Comparison of ENCODE assay signal across 20 mouse cellular contexts in genomic region chr1:171049263-171049662, GRCm38 (mm10). TPM values are rescaled to one million over a fixed set of nuclear protein-coding genes. Genes with fewer than 3 reads are reported as not detected.
DNase-seq lines count a peak whose midpoint lies in the region; ATAC-seq and TF ChIP-seq lines count a peak whose summit lies in the region.
"Had no signal": no experiment of that assay in that cellular context is flagged by ENCODE, and none has a peak within 500 bp of the region (broad histone marks: within the 10 kb centered on the region; RNA-seq: fewer than 3 reads in every experiment).

No protein-coding gene starts in this region.

- no peak overlapping the region for H3K27ac ChIP-seq in heart, embryonic 11.5 days (ENCODE audit: low read depth, low read length)
- no peak overlapping the region for H3K27ac ChIP-seq in midbrain, embryonic 13.5 days
- no peak overlapping the region for H3K27ac ChIP-seq in midbrain, postnatal 0 days (ENCODE audit: low read depth, low read length)
- H3K27ac ChIP-seq in hindbrain, embryonic 15.5 days (replicated peaks) = no peak overlapping the region
- H3K27ac ChIP-seq: gastrocnemius, adult 2 months; intestine, embryonic 15.5 days; liver, embryonic 12.5 days; midbrain, embryonic 12.5 days had no signal

- H3K4me2 ChIP-seq in heart, embryonic 11.5 days = peak overlapping the region; percentile 16; the same call in 1 of the 2 replicates
- peak overlapping the region; percentile 29 for H3K4me2 ChIP-seq in midbrain, embryonic 13.5 days (replicated peaks)
- H3K4me2 ChIP-seq in midbrain, postnatal 0 days (ENCODE audit: low read depth, low read length, poor library complexity, severe bottlenecking) = no peak overlapping the region
- H3K4me2 ChIP-seq in hindbrain, embryonic 15.5 days = peak overlapping the region; percentile 16; the same call in 1 of the 2 replicates
- H3K4me2 ChIP-seq: heart, embryonic 12.5 days; intestine, embryonic 15.5 days; liver, embryonic 12.5 days; midbrain, embryonic 12.5 days had no signal

- no peak overlapping the region for H3K4me3 ChIP-seq in heart, embryonic 11.5 days (ENCODE audit: low read depth, low read length)
- 0 out of 2 replicates have a peak overlapping the region, but pooled peaks have one; percentile 9 for H3K4me3 ChIP-seq in midbrain, embryonic 13.5 days (replicated peaks)
- no peak overlapping the region for H3K4me3 ChIP-seq in midbrain, postnatal 0 days (ENCODE audit: low read depth, low read length)
- H3K4me3 ChIP-seq in hindbrain, embryonic 15.5 days = no peak overlapping the region
- H3K4me3 ChIP-seq: gastrocnemius, adult 2 months; heart, embryonic 12.5 days; intestine, embryonic 15.5 days; liver, embryonic 12.5 days; midbrain, embryonic 12.5 days had no signal

- DNase-seq in heart, adult 8-10 months (ENCODE audit: low spot score) = no peak
- DNase-seq in midbrain, postnatal 0 days (ENCODE audit: low spot score) = no peak
- peak; percentile 48 for DNase-seq in testis, postnatal 14 days (ENCODE audit: low spot score)
- DNase-seq in spleen, postnatal 4 days (ENCODE audit: low spot score in 2 of 2) = no peak
- DNase-seq in adrenal gland, postnatal 14 days = no peak
- DNase-seq: adrenal gland, postnatal 10 days; gastrocnemius, adult 2 months; kidney, postnatal 10 days; thymus, adult 2 months had no signal

- no peaks in the 10 kb centered on the region for H3K27me3 ChIP-seq in heart, embryonic 11.5 days (ENCODE audit: control insufficient read depth, insufficient read depth, low read length)
- H3K27me3 ChIP-seq in midbrain, embryonic 13.5 days = no peaks in the 10 kb centered on the region
- no peaks in the 10 kb centered on the region for H3K27me3 ChIP-seq in midbrain, postnatal 0 days (ENCODE audit: insufficient read depth, low read length)
- 0 out of 2 replicates have a peak, but pooled peaks cover 2% of the 10 kb centered on the region for H3K27me3 ChIP-seq in hindbrain, embryonic 15.5 days
- H3K27me3 ChIP-seq: heart, embryonic 12.5 days; intestine, embryonic 15.5 days; liver, embryonic 12.5 days; midbrain, embryonic 12.5 days had no signal

- 57% methylated on average over 10 of the region's 10 CpGs for WGBS in heart, embryonic 11.5 days (ENCODE audit: insufficient replicate concordance)
- 44% methylated on average over 10 of the region's 10 CpGs for whole genome bisulfite sequencing in midbrain, embryonic 13.5 days
- 46% methylated on average over 10 of the region's 10 CpGs for WGBS in midbrain, postnatal 0 days
- WGBS in hindbrain, embryonic 15.5 days = 60% methylated on average over 10 of the region's 10 CpGs

- H3K9me3 ChIP-seq in heart, embryonic 11.5 days (replicated peaks; ENCODE audit: control insufficient read depth, low read length) = no peaks in the 10 kb centered on the region
- H3K9me3 ChIP-seq in midbrain, embryonic 13.5 days = no peaks in the 10 kb centered on the region
- no peaks in the 10 kb centered on the region for H3K9me3 ChIP-seq in midbrain, postnatal 0 days (ENCODE audit: low read length)
- no peaks in the 10 kb centered on the region for H3K9me3 ChIP-seq in hindbrain, embryonic 15.5 days
- H3K9me3 ChIP-seq: heart, embryonic 12.5 days; intestine, embryonic 15.5 days; liver, embryonic 12.5 days; midbrain, embryonic 12.5 days had no signal

- H3K9ac ChIP-seq in heart, embryonic 11.5 days (ENCODE audit: low read depth, low read length) = no peak overlapping the region; the same call in 1 of the 2 replicates
- no peak overlapping the region for H3K9ac ChIP-seq in midbrain, embryonic 13.5 days (replicated peaks)
- H3K9ac ChIP-seq in midbrain, postnatal 0 days (replicated peaks; ENCODE audit: low read length, poor library complexity, severe bottlenecking) = no peak overlapping the region
- H3K9ac ChIP-seq in hindbrain, embryonic 15.5 days = no peak overlapping the region
- H3K9ac ChIP-seq: heart, embryonic 12.5 days; intestine, embryonic 15.5 days; liver, embryonic 12.5 days; midbrain, embryonic 12.5 days had no signal

- H3K36me3 ChIP-seq in heart, embryonic 11.5 days (ENCODE audit: control insufficient read depth, insufficient read depth, low read length) = no peaks in the 10 kb centered on the region
- no peaks in the 10 kb centered on the region for H3K36me3 ChIP-seq in midbrain, embryonic 13.5 days
- no peaks in the 10 kb centered on the region for H3K36me3 ChIP-seq in midbrain, postnatal 0 days (ENCODE audit: insufficient read depth, low read length)
- H3K36me3 ChIP-seq in hindbrain, embryonic 15.5 days = no peaks in the 10 kb centered on the region
- H3K36me3 ChIP-seq: heart, embryonic 12.5 days; intestine, embryonic 15.5 days; liver, embryonic 12.5 days; midbrain, embryonic 12.5 days had no signal

- H3K4me1 ChIP-seq in heart, embryonic 11.5 days (ENCODE audit: control insufficient read depth, insufficient read depth, low read length) = peaks cover 3% of the 10 kb centered on the region; the same call in 1 of the 2 replicates
- H3K4me1 ChIP-seq in midbrain, embryonic 13.5 days (replicated peaks) = peaks cover 4% of the 10 kb centered on the region
- H3K4me1 ChIP-seq in midbrain, postnatal 0 days (ENCODE audit: insufficient read depth, low read length) = no peaks in the 10 kb centered on the region
- peaks cover 4% of the 10 kb centered on the region; the same call in 1 of the 2 replicates for H3K4me1 ChIP-seq in hindbrain, embryonic 15.5 days (replicated peaks)
- H3K4me1 ChIP-seq: intestine, embryonic 15.5 days; midbrain, embryonic 12.5 days had no signal

- no peak for ATAC-seq in heart, embryonic 11.5 days (replicated peaks; ENCODE audit: insufficient number of reproducible peaks, low FRiP score, low TSS enrichment)
- no peak for ATAC-seq in midbrain, embryonic 13.5 days
- no peak for ATAC-seq in midbrain, postnatal 0 days (ENCODE audit: low FRiP score)
- ATAC-seq in hindbrain, embryonic 15.5 days (ENCODE audit: low FRiP score, low read depth) = no peak
- ATAC-seq: intestine, embryonic 15.5 days; liver, embryonic 12.5 days; lung, postnatal 0 days had no signal

- no peak for TF ChIP-seq CTCF in midbrain, postnatal 0 days (IDR thresholded peaks at IDR 0.05)

RNA-seq across cellular contexts. Expression of gene Fcgr3, which starts 15.5 kb away (rescaled TPM):
- polyA plus RNA-seq in heart, embryonic 11.5 days (2014; fragmentation: Nextera tagmentation; extraction: Ambion mirVana) = 3.8 and 4.4 TPM in 2 replicates
- 10 to 100 TPM in 2 of 4 experiments, 1 to 10 TPM in 2; 7.8 to 13.7 (median 9.7) TPM for total RNA-seq in heart, adult 8-10 months (2022)
- polyA plus RNA-seq in midbrain, embryonic 13.5 days (2015; fragmentation: Nextera tagmentation; extraction: Ambion mirVana) = 4.8 and 6.0 TPM in 2 replicates
- total RNA-seq in midbrain, postnatal 0 days (2014; rRNA removed) = 18.1 and 19.8 TPM in 2 replicates
- polyA plus RNA-seq in midbrain, postnatal 0 days (2015; fragmentation: Nextera tagmentation; extraction: Ambion mirVana) = 12.8 and 14.2 TPM in 2 replicates
- polyA plus RNA-seq in hindbrain, embryonic 15.5 days (2015; fragmentation: Nextera tagmentation; extraction: Ambion mirVana) = 9.6 and 12.3 TPM in 2 replicates
- 8.1 and 10.3 TPM in 2 replicates for total RNA-seq in adrenal gland, postnatal 14 days (2021)

RNA-seq across cellular contexts. Expression of gene Fcgr4, which starts 30.5 kb away (rescaled TPM):
- 0.23 TPM in 1 of 2 replicates, not detected in the other for polyA plus RNA-seq in heart, embryonic 11.5 days (2014; fragmentation: Nextera tagmentation; extraction: Ambion mirVana)
- total RNA-seq in heart, adult 8-10 months (2022) = 1 to 10 TPM in 1 of 4 experiments, under 1 TPM in 2, not detected in 1; 0.22 to 1.4 (median 0.50) TPM
- polyA plus RNA-seq in midbrain, embryonic 13.5 days (2015; fragmentation: Nextera tagmentation; extraction: Ambion mirVana) = 0.15 TPM in 1 of 2 replicates, not detected in the other
- 0.57 TPM in 1 of 2 replicates, not detected in the other for total RNA-seq in midbrain, postnatal 0 days (2014; rRNA removed)
- 0.25 and 0.48 TPM in 2 replicates for polyA plus RNA-seq in midbrain, postnatal 0 days (2015; fragmentation: Nextera tagmentation; extraction: Ambion mirVana)
- 0.27 and 1.0 TPM in 2 replicates for polyA plus RNA-seq in hindbrain, embryonic 15.5 days (2015; fragmentation: Nextera tagmentation; extraction: Ambion mirVana)
- 0.49 and 0.89 TPM in 2 replicates for total RNA-seq in adrenal gland, postnatal 14 days (2021)
- total RNA-seq: gastrocnemius, adult 2 months; layer of hippocampus, postnatal 10 days; left cerebral cortex, postnatal 25 days; MEL had no signal
